Mouse (Mus musculus) limb, embryonic 14.5 days (tissue): Measurements from ENCODE around the gene Fgfr2. TPM values are rescaled to one million over a fixed set of nuclear protein-coding genes. Genes with fewer than 3 reads are reported as not detected.

ENCODE experiments used
- ATAC-seq: fragments of 200-750 bp; cut with Nextera tagmentation; 2 replicates; pipeline ENCODE4 v1.8.0; 2017; ENCODE audit warnings: low read depth, moderate number of reproducible peaks, moderate TSS enrichment; ENCODE audit not compliant: low FRiP score
- DNase-seq: peaks from one replicate; pipeline ENCODE4 v3.0.0-alpha.2; 2015; ENCODE audit warnings: low spot score
- H3K27ac ChIP-seq: fragments of 300-500 bp; sonication (generic); replicated peaks from 2 replicates; pipeline ENCODE4 v1.5.1; 2014; ENCODE audit warnings: low read depth, mild to moderate bottlenecking, low read length, moderate library complexity, mixed read lengths
- H3K27me3 ChIP-seq: fragments of 300-500 bp; sonication (generic); 2 replicates; pipeline ENCODE4 v1.6.1; 2014; ENCODE audit warnings: low read length, mixed read lengths; ENCODE audit not compliant: control insufficient read depth, insufficient read depth
- H3K36me3 ChIP-seq: fragments of 300-500 bp; sonication (generic); 2 replicates; pipeline ENCODE4 v1.6.1; 2014; ENCODE audit warnings: mild to moderate bottlenecking, low read length, moderate library complexity, mixed read lengths; ENCODE audit not compliant: control insufficient read depth, insufficient read depth
- H3K4me1 ChIP-seq: fragments of 300-500 bp; sonication (generic); 2 replicates; pipeline ENCODE4 v1.6.1; 2014; ENCODE audit warnings: antibody characterized with exemption, low read length, mixed read lengths; ENCODE audit not compliant: control insufficient read depth, insufficient read depth
- H3K4me2 ChIP-seq: fragments of 300-500 bp; sonication (generic); replicated peaks from 2 replicates; pipeline ENCODE4 v1.6.1; 2014; ENCODE audit warnings: low read depth, mild to moderate bottlenecking, low read length, moderate library complexity; ENCODE audit not compliant: severe bottlenecking
- H3K4me3 ChIP-seq: fragments of 300-500 bp; sonication (generic); replicated peaks from 2 replicates; pipeline ENCODE4 v1.5.1; 2014; ENCODE audit warnings: low read length
- H3K9ac ChIP-seq: fragments of 300-500 bp; sonication (generic); 2 replicates; pipeline ENCODE4 v1.6.1; 2014; ENCODE audit warnings: mild to moderate bottlenecking, low read depth, low read length, moderate library complexity; ENCODE audit not compliant: severe bottlenecking
- H3K9me3 ChIP-seq: fragments of 300-500 bp; sonication (generic); 2 replicates; pipeline ENCODE4 v1.6.1; 2016; ENCODE audit warnings: low read length; ENCODE audit not compliant: control insufficient read depth
- POLR2A ChIP-seq: fragments of 200-500 bp; IDR thresholded peaks from 2 replicates; pipeline ENCODE4 v1.8.0; 2012; ENCODE audit warnings: inconsistent platforms, mild to moderate bottlenecking, moderate library complexity, borderline replicate concordance; ENCODE audit not compliant: insufficient read depth, insufficient read length; ENCODE audit errors: extremely low read depth
- WGBS: fragments of 180-500 bp; shearing (Covaris S2); extraction: QIAGEN DNeasy Blood & Tissue Kit; methylation state at CpG from one replicate; pipeline ENCODE4 v1.1.7; 2014; 5-methylcytosine and 5-hydroxymethylcytosine counted together
- polyA plus RNA-seq, 2 experiments: library from polyadenylated mRNA; depleted of rRNA in 1 of 2; stranded (reverse) in 1 of 2; unstranded in 1 of 2; fragments of >200 nt; fragmentation: Nextera tagmentation in 1 of 2; extraction: Ambion mirVana in 1 of 2; gene quantifications; 2 replicates each; pipeline versions ENCODE4 v1.2.1 to v1.2.3; 2012 to 2014

Fgfr2 gene
- polyA plus RNA-seq, 2 experiments: 131 to 133 TPM

- Histone ChIP-seq H3K27me3 (no peaks in the 10 kb centered on the region), H3K36me3 (no peaks in the 10 kb centered on the region), H3K4me3 (no peak overlapping the region), H3K9me3 (no peaks in the 10 kb centered on the region), H3K4me2 (no peak overlapping the region), H3K9ac (no peak overlapping the region), H3K4me1 (peaks cover 15% of the 10 kb centered on the region), H3K27ac (no peak overlapping the region)
- ATAC-seq: no peak
- WGBS: 75% methylated on average over 5 of the region's 5 CpGs
- DNase-seq: no peak
- no peak for TF ChIP-seq POLR2A
These were observed 265.0 kb downstream of the Fgfr2 start for GRCm38 (mm10) chr7:132858043-132858608.

DNA sequence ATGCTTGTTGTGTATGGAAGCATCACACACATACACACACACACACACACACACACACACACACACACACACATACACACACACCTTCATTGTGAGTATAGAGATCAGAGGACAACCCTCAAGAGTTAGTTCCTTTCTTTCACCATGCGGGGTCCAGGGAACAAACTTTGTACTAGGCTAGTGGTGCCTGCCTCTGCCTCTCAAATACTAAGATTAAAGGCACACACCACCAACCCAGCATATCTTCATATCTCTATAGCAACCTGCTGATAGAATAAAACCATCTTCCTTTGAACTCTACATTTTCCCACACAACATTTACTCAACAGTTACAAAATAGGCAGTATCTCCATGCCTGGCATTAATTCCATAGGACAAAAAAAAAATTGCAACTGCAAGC, 267.1 kb downstream of the Fgfr2 start:
- H3K27me3 ChIP-seq: no peaks in the 10 kb centered on the region
- H3K27ac ChIP-seq: no peak overlapping the region
- H3K36me3 ChIP-seq: no peaks in the 10 kb centered on the region
- H3K4me2 ChIP-seq: no peak overlapping the region
- 65% methylated on average over 1 of the region's 1 CpGs for WGBS
- ATAC-seq (no peak), DNase-seq (no peak)
- TF ChIP-seq POLR2A: no peak
- no peak overlapping the region for H3K9ac ChIP-seq
- H3K9me3 ChIP-seq: no peaks in the 10 kb centered on the region
- peaks cover 18% of the 10 kb centered on the region for H3K4me1 ChIP-seq
- no peak overlapping the region for H3K4me3 ChIP-seq

- Histone ChIP-seq H3K27me3 (no peaks in the 10 kb centered on the region), H3K36me3 (peaks cover 13% of the 10 kb centered on the region), H3K4me2 (no peak overlapping the region), H3K27ac (no peak overlapping the region), H3K9ac (no peak overlapping the region), H3K4me3 (no peak overlapping the region), H3K9me3 (no peaks in the 10 kb centered on the region), H3K4me1 (peaks cover 10% of the 10 kb centered on the region)
- no peak for ATAC-seq
- 37% methylated on average over 4 of the region's 4 CpGs for WGBS
- no peak for TF ChIP-seq POLR2A
- no peak for DNase-seq
These were observed 269.2 kb downstream of the Fgfr2 start for GRCm38 (mm10) chr7:132853946-132854345.

GRCm38 (mm10) chr7:132853361-132853760, 269.8 kb downstream of the Fgfr2 start:
- no peak overlapping the region for H3K27ac ChIP-seq
- no peak overlapping the region for H3K4me2 ChIP-seq
- ATAC-seq (no peak), DNase-seq (no peak)
- 33% methylated on average over 6 of the region's 6 CpGs for WGBS
- H3K36me3 ChIP-seq: peaks cover 19% of the 10 kb centered on the region
- H3K4me1 ChIP-seq: peaks cover 7% of the 10 kb centered on the region
- no peaks in the 10 kb centered on the region for H3K27me3 ChIP-seq
- no peak for TF ChIP-seq POLR2A
- H3K9ac ChIP-seq: no peak overlapping the region
- H3K9me3 ChIP-seq: no peaks in the 10 kb centered on the region
- no peak overlapping the region for H3K4me3 ChIP-seq

DNA sequence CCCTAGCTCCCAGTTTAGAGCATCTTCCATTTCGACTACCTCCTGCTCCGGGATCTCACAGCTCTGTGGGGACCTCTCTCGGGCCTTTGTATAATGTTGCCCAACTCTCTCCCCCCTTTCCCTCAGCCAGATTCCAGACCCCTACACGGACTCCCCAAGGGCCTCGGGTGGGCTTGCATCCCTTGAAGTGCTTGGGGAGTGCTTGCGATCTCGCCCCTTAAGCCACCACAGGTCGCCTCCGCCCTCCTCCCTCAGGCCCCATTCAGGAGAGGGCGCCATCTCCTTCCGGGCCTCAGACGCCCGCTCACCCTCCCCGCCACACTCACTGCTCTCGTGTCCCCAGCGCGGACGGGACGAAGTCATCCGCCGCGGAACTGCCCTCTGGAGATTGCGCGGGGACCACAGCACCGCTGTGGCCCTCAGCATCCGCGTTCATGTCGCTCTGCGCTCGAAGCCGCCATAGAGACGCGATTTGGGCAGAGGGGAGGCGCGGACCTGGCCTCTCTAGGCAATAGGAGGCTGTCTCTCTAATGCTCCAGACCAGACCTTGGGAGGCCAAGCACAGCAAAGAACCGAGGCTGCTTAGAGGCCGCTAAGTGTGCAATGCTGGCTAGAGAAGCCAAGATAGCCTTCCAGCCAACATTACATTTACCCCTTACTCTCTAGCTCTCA, 270.8 kb downstream of the Fgfr2 start, which contains the start of gene Eef1akmt2:
TSS of gene Eef1akmt2 (minus strand) at position 501 of the 672 bp plus-strand sequence.
- Histone ChIP-seq H3K27ac (peak within 1 kb of the TSS; percentile 96), H3K4me2 (peak within 1 kb of the TSS; percentile 58), H3K4me1 (peaks cover 7% of the 10 kb centered on the region), H3K4me3 (peak within 1 kb of the TSS; percentile 64), H3K27me3 (no peaks in the 10 kb centered on the region), H3K9me3 (no peaks in the 10 kb centered on the region), H3K9ac (peak within 1 kb of the TSS; percentile 89), H3K36me3 (peaks cover 29% of the 10 kb centered on the region)
- peak; percentile 96 for ATAC-seq
- DNase-seq: peak; percentile 80
- TF ChIP-seq POLR2A: peak; percentile 12; the same call in 1 of the 2 replicates
- 7% methylated on average over 37 of the region's 37 CpGs for WGBS

DNA sequence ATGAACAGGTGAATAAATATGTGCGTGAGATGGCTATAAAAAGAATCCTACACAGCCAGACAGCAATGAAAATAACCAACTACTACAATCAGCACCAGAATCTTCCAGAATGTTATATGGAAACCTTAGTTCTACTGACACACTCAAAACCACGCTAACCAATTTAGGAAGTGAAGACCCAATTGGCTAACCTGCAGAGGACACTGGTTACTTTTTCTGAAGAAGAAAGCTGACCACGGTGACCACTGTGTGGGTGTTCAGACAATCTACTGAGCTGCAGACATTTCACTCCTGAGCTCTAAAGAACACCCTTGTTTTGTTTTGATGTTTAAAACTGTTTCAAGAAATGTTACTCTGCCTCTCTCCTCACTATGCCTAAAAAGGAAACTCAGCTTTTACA, 280.0 kb downstream of the Fgfr2 start:
- TF ChIP-seq POLR2A: no peak
- H3K4me1 ChIP-seq: no peaks in the 10 kb centered on the region
- no peak overlapping the region for H3K4me2 ChIP-seq
- H3K27me3 ChIP-seq: no peaks in the 10 kb centered on the region
- no peak overlapping the region for H3K9ac ChIP-seq
- no peak overlapping the region for H3K27ac ChIP-seq
- no peaks in the 10 kb centered on the region for H3K9me3 ChIP-seq
- DNase-seq: no peak
- no peak for ATAC-seq
- no peak overlapping the region for H3K4me3 ChIP-seq
- WGBS: 92% methylated on average over 3 of the region's 3 CpGs
- H3K36me3 ChIP-seq: peaks cover 58% of the 10 kb centered on the region
